Mouse (Mus musculus) hindbrain, embryonic 10.5 days (tissue): ENCODE data around the gene Tgif1. TPM values are rescaled to one million over a fixed set of nuclear protein-coding genes. Genes with fewer than 3 reads are reported as not detected.
A peak's percentile ranks its signal among the peaks of the same experiment; 100 is the strongest.

Source experiments
- DNase-seq: peaks from one replicate; pipeline ENCODE4 v3.0.0-alpha.2; 2017; ENCODE audit warnings: low spot score
- H3K27ac ChIP-seq: fragments of 300-500 bp; sonication (generic); 2 replicates; pipeline ENCODE4 v1.5.1; 2016; ENCODE audit warnings: mild to moderate bottlenecking, moderate library complexity
- H3K27me3 ChIP-seq: fragments of 300-500 bp; sonication (generic); 2 replicates; pipeline ENCODE4 v1.6.1; 2016; ENCODE audit warnings: mild to moderate bottlenecking; ENCODE audit not compliant: poor library complexity, insufficient read depth, severe bottlenecking
- H3K36me3 ChIP-seq: fragments of 300-500 bp; sonication (generic); 2 replicates; pipeline ENCODE4 v1.6.1; 2016; ENCODE audit warnings: mild to moderate bottlenecking, moderate library complexity
- H3K4me1 ChIP-seq: fragments of 300-500 bp; sonication (generic); replicated peaks from 2 replicates; pipeline ENCODE4 v1.6.1; 2016; ENCODE audit warnings: mild to moderate bottlenecking
- H3K4me3 ChIP-seq: fragments of 300-500 bp; sonication (generic); 2 replicates; pipeline ENCODE4 v1.5.1; 2016; ENCODE audit warnings: mild to moderate bottlenecking, moderate library complexity
- H3K9me3 ChIP-seq: fragments of 300-500 bp; sonication (generic); 2 replicates; pipeline ENCODE4 v1.6.1; 2016; ENCODE audit warnings: mild to moderate bottlenecking, moderate library complexity
- WGBS: fragments of 180-500 bp; shearing (Covaris S2); methylation state at CpG from one replicate; pipeline ENCODE4 v1.1.7; 2016; 5-methylcytosine and 5-hydroxymethylcytosine counted together
- polyA plus RNA-seq: library from polyadenylated mRNA; unstranded; fragments of >200 nt; fragmentation: Nextera tagmentation; extraction: Ambion mirVana; gene quantifications from 2 replicates; pipeline ENCODE4 v1.2.1, GENCODE M21; 2016

Tgif1 gene
- polyA plus RNA-seq, 1 experiment from 2014 or later = 68.9 TPM

- H3K27ac ChIP-seq = no peak overlapping the region
- H3K9me3 ChIP-seq = no peaks in the 10 kb centered on the region; the same call in 1 of the 2 replicates
- H3K27me3 ChIP-seq = no peaks in the 10 kb centered on the region
- H3K4me1 ChIP-seq = peaks cover 17% of the 10 kb centered on the region
- H3K4me3 ChIP-seq = no peak overlapping the region
- H3K36me3 ChIP-seq = no peaks in the 10 kb centered on the region
- DNase-seq = no peak
Measured at GRCm38 (mm10) chr17:70878237-70878636, 24.9 kb upstream of the Tgif1 start.

- H3K27me3 ChIP-seq = no peaks in the 10 kb centered on the region
- H3K4me3 ChIP-seq = peak overlapping the region; percentile 42
- no peaks in the 10 kb centered on the region; the same call in 1 of the 2 replicates for H3K9me3 ChIP-seq
- H3K4me1 ChIP-seq = peaks cover 24% of the 10 kb centered on the region
- DNase-seq = peak; percentile 23
- no peak overlapping the region for H3K27ac ChIP-seq
- WGBS = 55% methylated on average over 7 of the region's 7 CpGs
- no peaks in the 10 kb centered on the region for H3K36me3 ChIP-seq
Measured at GRCm38 (mm10) chr17:70873778-70874124, 20.4 kb upstream of the Tgif1 start.

- 20% methylated on average over 21 of the region's 21 CpGs for WGBS
- peak overlapping the region; percentile 42 for H3K4me3 ChIP-seq
Measured at GRCm38 (mm10) chr17:70872936-70873777, 19.8 kb upstream of the Tgif1 start.

GRCm38 (mm10) chr17:70872094-70872929, 19.0 kb upstream of the Tgif1 start:
- Histone ChIP-seq H3K27me3 (no peaks in the 10 kb centered on the region), H3K4me3 (peak overlapping the region; percentile 42), H3K27ac (peak overlapping the region; percentile 87), H3K9me3 (no peaks in the 10 kb centered on the region; the same call in 1 of the 2 replicates), H3K4me1 (peaks cover 24% of the 10 kb centered on the region), H3K36me3 (no peaks in the 10 kb centered on the region)
- 8% methylated on average over 14 of the region's 14 CpGs for WGBS
- DNase-seq = peak; percentile 80

More at GRCm38 (mm10) chr17:70872936-70873777, 19.8 kb upstream of the Tgif1 start:
- Histone ChIP-seq H3K9me3 (no peaks in the 10 kb centered on the region; the same call in 1 of the 2 replicates), H3K36me3 (no peaks in the 10 kb centered on the region), H3K27me3 (no peaks in the 10 kb centered on the region), H3K27ac (peak overlapping the region; percentile 87), H3K4me1 (peaks cover 24% of the 10 kb centered on the region)
- DNase-seq = peak; percentile 66

GRCm38 (mm10) chr17:70871676-70872075, 18.3 kb upstream of the Tgif1 start:
- Histone ChIP-seq H3K36me3 (no peaks in the 10 kb centered on the region), H3K4me1 (peaks cover 24% of the 10 kb centered on the region), H3K4me3 (no peak overlapping the region), H3K27ac (peak overlapping the region; percentile 87), H3K27me3 (no peaks in the 10 kb centered on the region), H3K9me3 (no peaks in the 10 kb centered on the region; the same call in 1 of the 2 replicates)
- DNase-seq = no peak
- 62% methylated on average over 5 of the region's 5 CpGs for WGBS

GRCm38 (mm10) chr17:70870581-70870980, 17.2 kb upstream of the Tgif1 start:
- Histone ChIP-seq H3K27ac (no peak overlapping the region), H3K27me3 (no peaks in the 10 kb centered on the region), H3K4me3 (no peak overlapping the region), H3K4me1 (peaks cover 24% of the 10 kb centered on the region), H3K9me3 (no peaks in the 10 kb centered on the region; the same call in 1 of the 2 replicates), H3K36me3 (no peaks in the 10 kb centered on the region)
- no peak for DNase-seq
- 91% methylated on average over 4 of the region's 4 CpGs for WGBS

GRCm38 (mm10) chr17:70868577-70869229, 15.4 kb upstream of the Tgif1 start:
- no peak overlapping the region for H3K4me3 ChIP-seq

GRCm38 (mm10) chr17:70866538-70867114, 13.3 kb upstream of the Tgif1 start:
- Histone ChIP-seq H3K4me1 (peaks cover under 1% of the 10 kb centered on the region; the same call in 1 of the 2 replicates), H3K27me3 (no peaks in the 10 kb centered on the region), H3K9me3 (no peaks in the 10 kb centered on the region), H3K36me3 (0 out of 2 replicates have a peak, but pooled peaks cover 7% of the 10 kb centered on the region), H3K4me3 (no peak overlapping the region), H3K27ac (no peak overlapping the region)
- WGBS = 83% methylated on average over 6 of the region's 6 CpGs
- DNase-seq = no peak

More at GRCm38 (mm10) chr17:70868577-70869229, 15.4 kb upstream of the Tgif1 start:
- H3K36me3 ChIP-seq = 0 out of 2 replicates have a peak, but pooled peaks cover 4% of the 10 kb centered on the region
- 93% methylated on average over 5 of the region's 5 CpGs for WGBS
- peaks cover 21% of the 10 kb centered on the region for H3K4me1 ChIP-seq
- H3K27ac ChIP-seq = no peak overlapping the region
- no peaks in the 10 kb centered on the region for H3K9me3 ChIP-seq
- no peaks in the 10 kb centered on the region for H3K27me3 ChIP-seq
- no peak for DNase-seq

- WGBS = 86% methylated on average over 5 of the region's 5 CpGs
- Histone ChIP-seq H3K4me3 (no peak overlapping the region), H3K27me3 (no peaks in the 10 kb centered on the region), H3K4me1 (no peaks in the 10 kb centered on the region), H3K9me3 (no peaks in the 10 kb centered on the region), H3K27ac (no peak overlapping the region), H3K36me3 (0 out of 2 replicates have a peak, but pooled peaks cover 7% of the 10 kb centered on the region)
- DNase-seq = no peak
Measured at GRCm38 (mm10) chr17:70866029-70866428, 12.7 kb upstream of the Tgif1 start.

GRCm38 (mm10) chr17:70865060-70865604, 11.8 kb upstream of the Tgif1 start:
- no peak overlapping the region for H3K27ac ChIP-seq
- H3K27me3 ChIP-seq = no peaks in the 10 kb centered on the region
- H3K4me1 ChIP-seq = no peaks in the 10 kb centered on the region
- H3K9me3 ChIP-seq = no peaks in the 10 kb centered on the region
- no peak overlapping the region for H3K4me3 ChIP-seq
- WGBS = 77% methylated on average over 10 of the region's 10 CpGs
- no peak for DNase-seq
- H3K36me3 ChIP-seq = 0 out of 2 replicates have a peak, but pooled peaks cover 7% of the 10 kb centered on the region

- Histone ChIP-seq H3K36me3 (0 out of 2 replicates have a peak, but pooled peaks cover 7% of the 10 kb centered on the region), H3K27me3 (no peaks in the 10 kb centered on the region), H3K27ac (no peak overlapping the region), H3K4me1 (no peaks in the 10 kb centered on the region), H3K4me3 (no peak overlapping the region), H3K9me3 (no peaks in the 10 kb centered on the region)
- DNase-seq = no peak
- WGBS = 78% methylated on average over 3 of the region's 3 CpGs
Measured at GRCm38 (mm10) chr17:70864645-70865044, 11.3 kb upstream of the Tgif1 start.

DNA sequence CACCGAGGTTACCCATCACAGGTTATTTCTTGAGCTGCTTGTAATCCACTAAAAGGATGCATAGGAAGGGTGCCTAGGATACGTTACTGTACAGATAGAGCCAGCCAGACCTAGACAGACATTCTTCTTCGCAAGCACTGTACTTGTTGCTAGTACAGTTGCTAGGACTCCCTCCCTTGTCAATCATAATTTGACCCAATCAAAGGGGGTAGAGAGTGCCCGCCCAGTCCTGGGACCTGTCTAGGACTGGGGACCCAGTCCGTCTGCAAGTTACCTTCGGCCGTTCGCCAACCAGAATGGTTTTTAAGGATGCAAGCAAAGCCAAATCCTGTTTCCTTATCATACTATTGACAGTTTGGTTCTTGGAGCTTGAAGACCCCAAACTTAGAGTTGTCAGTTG, 10.8 kb upstream of the Tgif1 start:
- H3K4me3 ChIP-seq = no peak overlapping the region
- WGBS = 96% methylated on average over 8 of the region's 8 CpGs
- H3K36me3 ChIP-seq = 0 out of 2 replicates have a peak, but pooled peaks cover 7% of the 10 kb centered on the region
- no peaks in the 10 kb centered on the region for H3K4me1 ChIP-seq
- H3K27ac ChIP-seq = no peak overlapping the region
- H3K9me3 ChIP-seq = no peaks in the 10 kb centered on the region
- DNase-seq = no peak
- no peaks in the 10 kb centered on the region for H3K27me3 ChIP-seq
